Mouse (Mus musculus) liver, adult 2 months (tissue): ENCODE measurements around the gene Il12rb2.

Experiments
- CTCF ChIP-seq: fragments of 200-500 bp; IDR thresholded peaks from 2 replicates; pipeline ENCODE4 v1.5.1; 2011; ENCODE audit warnings: low read depth, low read length, control low read depth
- POLR2A ChIP-seq: fragments of 200-500 bp; IDR thresholded peaks from 2 replicates; pipeline ENCODE4 v1.6.1; 2011; ENCODE audit warnings: low read length, control low read depth; ENCODE audit not compliant: insufficient read depth; ENCODE audit errors: extremely low read depth

- TF ChIP-seq POLR2A (no peak), CTCF (no peak)
Observed at GRCm38 (mm10) chr6:67339494-67339893, 36.5 kb downstream of the Il12rb2 start.
